12 mouse cellular contexts compared by ENCODE assay signal in genomic region chr2:105416660-105417348, GRCm38 (mm10). TPM values are rescaled to one million over a fixed set of nuclear protein-coding genes. Genes with fewer than 3 reads are reported as not detected.
DNase-seq lines count a peak whose midpoint lies in the region; ATAC-seq and TF ChIP-seq lines count a peak whose summit lies in the region.
"Had no signal": no experiment of that assay in that cellular context is flagged by ENCODE, and none has a peak within 500 bp of the region (broad histone marks: within the 10 kb centered on the region; RNA-seq: fewer than 3 reads in every experiment).

No protein-coding gene starts in this region.

- no peaks in the 10 kb centered on the region for H3K9me3 ChIP-seq in embryonic facial prominence, embryonic 11.5 days (replicated peaks; ENCODE audit: control insufficient read depth, low read length)
- H3K9me3 ChIP-seq in embryonic facial prominence, embryonic 10.5 days = no peaks in the 10 kb centered on the region
- H3K9me3 ChIP-seq in midbrain, embryonic 11.5 days (ENCODE audit: control insufficient read depth, low read length) = no peaks in the 10 kb centered on the region
- H3K9me3 ChIP-seq in midbrain, embryonic 10.5 days (replicated peaks) = no peaks in the 10 kb centered on the region
- H3K9me3 ChIP-seq: heart, embryonic 13.5 days; liver, embryonic 15.5 days had no signal

- ATAC-seq in embryonic facial prominence, embryonic 11.5 days (replicated peaks; ENCODE audit: insufficient number of reproducible peaks, low FRiP score, low TSS enrichment, low read depth) = 0 out of 2 replicates have a peak, but pooled peaks have one; percentile 22
- ATAC-seq in midbrain, embryonic 11.5 days (ENCODE audit: low FRiP score) = peak; percentile 76

- H3K9ac ChIP-seq in embryonic facial prominence, embryonic 11.5 days (replicated peaks; ENCODE audit: low read length) = no peak overlapping the region
- no peak overlapping the region for H3K9ac ChIP-seq in midbrain, embryonic 11.5 days (ENCODE audit: low read length)
- H3K9ac ChIP-seq: heart, embryonic 13.5 days; liver, embryonic 15.5 days had no signal

- no peak for TF ChIP-seq CTCF in gastrocnemius, adult 2 months (IDR thresholded peaks at IDR 0.05)

- no peak for DNase-seq in embryonic facial prominence, embryonic 11.5 days (ENCODE audit: low spot score)
- no peak for DNase-seq in embryonic facial prominence, embryonic 10.5 days (ENCODE audit: low spot score)
- DNase-seq in midbrain, embryonic 11.5 days (ENCODE audit: low spot score, missing footprints) = peak; percentile 76
- no peak for DNase-seq in midbrain, embryonic 10.5 days (ENCODE audit: low spot score)
- peak; percentile 45 to 59 for DNase-seq in left cerebral cortex, postnatal 14 days (ENCODE audit: low spot score in 2 of 2)
- peak; percentile 55 for DNase-seq in right cerebral cortex, postnatal 4 days
- no peak for DNase-seq in MN1 (ENCODE audit: low spot score)
- no peak for DNase-seq in gastrocnemius, adult 2 months
- DNase-seq: kidney, adult 11 months; thymus, postnatal 4 days had no signal

- no peaks in the 10 kb centered on the region for H3K36me3 ChIP-seq in embryonic facial prominence, embryonic 11.5 days (replicated peaks; ENCODE audit: control insufficient read depth, insufficient read depth, low read depth, low read length)
- no peaks in the 10 kb centered on the region for H3K36me3 ChIP-seq in embryonic facial prominence, embryonic 10.5 days (replicated peaks)
- H3K36me3 ChIP-seq in midbrain, embryonic 11.5 days (ENCODE audit: control insufficient read depth, insufficient read depth, low read length) = no peaks in the 10 kb centered on the region
- H3K36me3 ChIP-seq in midbrain, embryonic 10.5 days = no peaks in the 10 kb centered on the region
- H3K36me3 ChIP-seq: heart, embryonic 13.5 days; liver, embryonic 15.5 days had no signal

- no peak overlapping the region for H3K27ac ChIP-seq in embryonic facial prominence, embryonic 11.5 days (replicated peaks; ENCODE audit: low read depth, low read length)
- no peak overlapping the region for H3K27ac ChIP-seq in embryonic facial prominence, embryonic 10.5 days (replicated peaks)
- H3K27ac ChIP-seq in midbrain, embryonic 11.5 days (ENCODE audit: low read depth, low read length) = no peak overlapping the region
- H3K27ac ChIP-seq in midbrain, embryonic 10.5 days (replicated peaks) = no peak overlapping the region
- no peak overlapping the region for H3K27ac ChIP-seq in gastrocnemius, adult 2 months
- H3K27ac ChIP-seq: heart, embryonic 13.5 days; liver, embryonic 15.5 days had no signal

- no peak overlapping the region for H3K4me2 ChIP-seq in embryonic facial prominence, embryonic 11.5 days (ENCODE audit: low read depth, low read length)
- no peak overlapping the region for H3K4me2 ChIP-seq in midbrain, embryonic 11.5 days
- H3K4me2 ChIP-seq: heart, embryonic 13.5 days; liver, embryonic 15.5 days had no signal

- no peaks in the 10 kb centered on the region for H3K27me3 ChIP-seq in embryonic facial prominence, embryonic 11.5 days (ENCODE audit: control insufficient read depth, insufficient read depth, low read length)
- H3K27me3 ChIP-seq in embryonic facial prominence, embryonic 10.5 days (replicated peaks; ENCODE audit: low read depth, poor library complexity, severe bottlenecking) = no peaks in the 10 kb centered on the region
- H3K27me3 ChIP-seq in midbrain, embryonic 11.5 days (ENCODE audit: control insufficient read depth, insufficient read depth, low read length) = no peaks in the 10 kb centered on the region
- peaks cover 8% of the 10 kb centered on the region; the same call in 1 of the 2 replicates for H3K27me3 ChIP-seq in midbrain, embryonic 10.5 days (ENCODE audit: low read depth, poor library complexity, severe bottlenecking)
- H3K27me3 ChIP-seq: liver, embryonic 15.5 days had no signal

- peaks cover 2% of the 10 kb centered on the region; the same call in 1 of the 2 replicates for H3K4me1 ChIP-seq in embryonic facial prominence, embryonic 11.5 days (ENCODE audit: control insufficient read depth, insufficient read depth, low read length)
- H3K4me1 ChIP-seq in embryonic facial prominence, embryonic 10.5 days = peaks cover 15% of the 10 kb centered on the region
- H3K4me1 ChIP-seq in midbrain, embryonic 11.5 days (ENCODE audit: control insufficient read depth, insufficient read depth, low read length) = no peaks in the 10 kb centered on the region; the same call in 1 of the 2 replicates
- peaks cover 24% of the 10 kb centered on the region for H3K4me1 ChIP-seq in midbrain, embryonic 10.5 days

- WGBS in embryonic facial prominence, embryonic 11.5 days = 60% methylated on average over 8 of the region's 8 CpGs
- 71% methylated on average over 8 of the region's 8 CpGs for WGBS in embryonic facial prominence, embryonic 10.5 days
- 47% methylated on average over 8 of the region's 8 CpGs for WGBS in midbrain, embryonic 11.5 days
- WGBS in midbrain, embryonic 10.5 days = 71% methylated on average over 8 of the region's 8 CpGs

- intact Hi-C loops in left cerebral cortex, postnatal 14 days (cut with DNase I) = no loop called here
- intact Hi-C loops in gastrocnemius, adult 2 months (cut with DNase I) = no loop called here

- H3K4me3 ChIP-seq in embryonic facial prominence, embryonic 11.5 days (ENCODE audit: low read depth, low read length) = no peak overlapping the region
- H3K4me3 ChIP-seq in embryonic facial prominence, embryonic 10.5 days = no peak overlapping the region
- no peak overlapping the region for H3K4me3 ChIP-seq in midbrain, embryonic 11.5 days (ENCODE audit: low read depth, low read length)
- no peak overlapping the region for H3K4me3 ChIP-seq in midbrain, embryonic 10.5 days
- H3K4me3 ChIP-seq in gastrocnemius, adult 2 months = no peak overlapping the region
- H3K4me3 ChIP-seq: heart, embryonic 13.5 days; liver, embryonic 15.5 days had no signal

RNA-seq across cellular contexts. Expression of gene Rcn1, which starts 17.7 kb away (rescaled TPM):
- polyA plus RNA-seq in embryonic facial prominence, embryonic 11.5 days (2014; fragmentation: Nextera tagmentation; extraction: Ambion mirVana) = 151 and 160 TPM in 2 replicates
- 114 and 116 TPM in 2 replicates for polyA plus RNA-seq in embryonic facial prominence, embryonic 10.5 days (2016; fragmentation: Nextera tagmentation; extraction: Ambion mirVana)
- 98.4 and 100 TPM in 2 replicates for polyA plus RNA-seq in midbrain, embryonic 11.5 days (2014; fragmentation: Nextera tagmentation; extraction: Ambion mirVana)
- 100 and 104 TPM in 2 replicates for polyA plus RNA-seq in midbrain, embryonic 10.5 days (2016; fragmentation: Nextera tagmentation; extraction: Ambion mirVana)
- total RNA-seq in left cerebral cortex, postnatal 14 days (2021) = 10 to 100 TPM; 32.8 to 33.7 TPM
- 1 to 10 TPM; 6.6 to 9.4 TPM for total RNA-seq in gastrocnemius, adult 2 months (2021)

Comparison
In these comparisons a context has a peak if more than half of its experiments do, and no peak if none do; other contexts are left out.
1. DNase-seq: peak in midbrain, embryonic 11.5 days (single experiment), left cerebral cortex, postnatal 14 days (2 of 2) and right cerebral cortex, postnatal 4 days (single experiment); none in embryonic facial prominence, embryonic 11.5 days (single experiment), embryonic facial prominence, embryonic 10.5 days (single experiment), midbrain, embryonic 10.5 days (single experiment), MN1 (single experiment) and gastrocnemius, adult 2 months (single experiment).